Mouse (Mus musculus) adrenal gland, postnatal 10 days (tissue): Measurements from ENCODE around the gene Sp140. TPM values are rescaled to one million over a fixed set of nuclear protein-coding genes. Genes with fewer than 3 reads are reported as not detected.
A peak's percentile ranks its signal among the peaks of the same experiment; 100 is the strongest.
"Not testable (repeated sequence)": the region's sequence is repeated elsewhere in the genome, so short reads cannot be mapped to it uniquely, and the experiment has no call there.

Source experiments
- DNase-seq: peaks from one replicate; pipeline ENCODE4 v3.0.0; 2021; ENCODE audit warnings: mixed read lengths
- total RNA-seq, 2 experiments: library from RNA; stranded (reverse); gene quantifications; 2 replicates each; pipeline ENCODE4 v1.2.3; 2021

Gene Sp140
- total RNA-seq, 2 experiments from 2014 or later: 4.5 to 4.6 TPM

- DNase-seq: peak; percentile 12
Measured at GRCm38 (mm10) chr1:85649881-85650280, 49.7 kb downstream of the Sp140 start, which contains the start of gene Sp100. Gene Sp100, plus strand, starts transcription at chr1:85649988.

GRCm38 (mm10) chr1:85650524-85650923 lies 50.3 kb downstream of the Sp140 start:
- DNase-seq: not testable (repeated sequence)

- peak; percentile 6 for DNase-seq
Measured at GRCm38 (mm10) chr1:85651770-85652275, 51.6 kb downstream of the Sp140 start.

- not testable (repeated sequence) for DNase-seq
Measured at GRCm38 (mm10) chr1:85657211-85657610, 57.0 kb downstream of the Sp140 start.

GRCm38 (mm10) chr1:85664266-85664665 lies 64.1 kb downstream of the Sp140 start:
- no peak for DNase-seq

- DNase-seq: no peak
Measured at GRCm38 (mm10) chr1:85680226-85680625, 80.0 kb downstream of the Sp140 start.

GRCm38 (mm10) chr1:85686666-85687065 lies 86.5 kb downstream of the Sp140 start:
- DNase-seq: no peak

GRCm38 (mm10) chr1:85687346-85687745 lies 87.2 kb downstream of the Sp140 start:
- no peak for DNase-seq

- DNase-seq: no peak
Measured at GRCm38 (mm10) chr1:85690544-85690943, 90.4 kb downstream of the Sp140 start.

GRCm38 (mm10) chr1:85692281-85692680 lies 92.1 kb downstream of the Sp140 start:
- peak; percentile 60 for DNase-seq

- DNase-seq: no peak
Measured at GRCm38 (mm10) chr1:85693280-85693679, 93.1 kb downstream of the Sp140 start.

Other genes starting within 250 kb of the Sp140 start
- gene G530012D18Rik, start 24.7 kb upstream of the Sp140 start, total RNA-seq: not detected
- gene Sp110, start 1.6 kb upstream of the Sp140 start, total RNA-seq: 1 to 10 TPM; 4.2 to 4.5 TPM
- gene Sp100, start 49.6 kb downstream of the Sp140 start, total RNA-seq: 10 to 100 TPM; 13.8 to 19.8 TPM
- gene A630001G21Rik, start 178.3 kb downstream of the Sp140 start, total RNA-seq: 1 to 10 TPM; 1.5 to 2.4 TPM
- gene Cab39, start 193.1 kb downstream of the Sp140 start, total RNA-seq: 100 to 1,000 TPM; 118 to 121 TPM